Mouse (Mus musculus): ENCODE results near the gene H3f3a.

- TF ChIP-seq BHLHE40 (IDR thresholded peaks at IDR 0.05; ENCODE audit: low read depth, low read length) (no peak), RAD21 (IDR thresholded peaks at IDR 0.05; ENCODE audit: low read depth, low read length) (no peak), MEF2A (IDR thresholded peaks at IDR 0.05; ENCODE audit: borderline replicate concordance, low read depth, low read length) (no peak), GABPA (IDR thresholded peaks at IDR 0.05; ENCODE audit: insufficient replicate concordance, low read depth, low read length) (no peak), POLR2A (IDR thresholded peaks at IDR 0.05; ENCODE audit: low read depth, low read length) (no peak), NRF1 (IDR thresholded peaks at IDR 0.05; ENCODE audit: low read depth, low read length) (no peak), POLR2AphosphoS2 (IDR thresholded peaks at IDR 0.05; ENCODE audit: low read depth, low read length) (no peak), HCFC1 (IDR thresholded peaks at IDR 0.05; ENCODE audit: low read depth, low read length) (no peak), JUN (IDR thresholded peaks at IDR 0.05; ENCODE audit: insufficient read depth, low read depth, low read length) (no peak), TCF12 (IDR thresholded peaks at IDR 0.05; ENCODE audit: low read depth, low read length) (no peak), ZMIZ1 (IDR thresholded peaks at IDR 0.05; ENCODE audit: low read depth, low read length) (no peak), EP300 (IDR thresholded peaks at IDR 0.05; ENCODE audit: low read length) (no peak), CTCF (conservative IDR thresholded peaks at IDR 0.05 in 1 of 2, IDR thresholded peaks at IDR 0.05 in 1 of 2; ENCODE audit: low read depth in 2 of 2, low read length in 2 of 2) (no peak)
Measured at GRCm38 (mm10) chr1:180823716-180824115, 10.0 kb upstream of the H3f3a start.

Measured in CH12.LX (cell line).